Mouse (Mus musculus) Patski (cell line): ENCODE results near the gene Plppr3. TPM values are rescaled to one million over a fixed set of nuclear protein-coding genes. Genes with fewer than 3 reads are reported as not detected.

ENCODE experiments used
- ATAC-seq: fragments of 100-300 bp; one replicate; pipeline ENCODE4 v1.8.0; 2021
- CTCF ChIA-PET: fragments of 350-600 bp; sonication (Branson Sonifier 250); formaldehyde crosslinking; loops from one replicate; lab custom pipeline; 2022; ENCODE audit warnings: inconsistent platforms; lab: Charles Lee
- POLR2A ChIA-PET: fragments of 350-600 bp; sonication (Branson Sonifier 250); formaldehyde crosslinking; loops from one replicate; lab custom pipeline; 2022; ENCODE audit warnings: antibody characterized with exemption, inconsistent platforms; lab: Charles Lee
- DNase-seq: peaks from one replicate; pipeline ENCODE4 v3.0.0-alpha.2; 2011; ENCODE audit warnings: low read depth, low spot score
- H3K27me3 ChIP-seq: fragments of 371-371 bp; one replicate; pipeline ENCODE4 v1.5.1; 2021
- CTCF ChIP-seq: fragments of 100-300 bp; IDR thresholded peaks from one replicate; pipeline ENCODE4 v1.5.1; 2021
- in situ Hi-C: fragments of 300-500 bp; cut with MboI; formaldehyde crosslinking; loops from 3 replicates; pipeline ENCODE4 v1.11.1; 2018; ENCODE audit warnings: low pct_unique_long_range_greater_than_20kb, mixed read lengths
- polyA plus RNA-seq: library from polyadenylated mRNA; unstranded; gene quantifications from one replicate; pipeline ENCODE4 v1.2.3, GENCODE M21; 2021

Gene Plppr3
- polyA plus RNA-seq, 1 experiment from 2014 or later, result 34.6 TPM

DNA sequence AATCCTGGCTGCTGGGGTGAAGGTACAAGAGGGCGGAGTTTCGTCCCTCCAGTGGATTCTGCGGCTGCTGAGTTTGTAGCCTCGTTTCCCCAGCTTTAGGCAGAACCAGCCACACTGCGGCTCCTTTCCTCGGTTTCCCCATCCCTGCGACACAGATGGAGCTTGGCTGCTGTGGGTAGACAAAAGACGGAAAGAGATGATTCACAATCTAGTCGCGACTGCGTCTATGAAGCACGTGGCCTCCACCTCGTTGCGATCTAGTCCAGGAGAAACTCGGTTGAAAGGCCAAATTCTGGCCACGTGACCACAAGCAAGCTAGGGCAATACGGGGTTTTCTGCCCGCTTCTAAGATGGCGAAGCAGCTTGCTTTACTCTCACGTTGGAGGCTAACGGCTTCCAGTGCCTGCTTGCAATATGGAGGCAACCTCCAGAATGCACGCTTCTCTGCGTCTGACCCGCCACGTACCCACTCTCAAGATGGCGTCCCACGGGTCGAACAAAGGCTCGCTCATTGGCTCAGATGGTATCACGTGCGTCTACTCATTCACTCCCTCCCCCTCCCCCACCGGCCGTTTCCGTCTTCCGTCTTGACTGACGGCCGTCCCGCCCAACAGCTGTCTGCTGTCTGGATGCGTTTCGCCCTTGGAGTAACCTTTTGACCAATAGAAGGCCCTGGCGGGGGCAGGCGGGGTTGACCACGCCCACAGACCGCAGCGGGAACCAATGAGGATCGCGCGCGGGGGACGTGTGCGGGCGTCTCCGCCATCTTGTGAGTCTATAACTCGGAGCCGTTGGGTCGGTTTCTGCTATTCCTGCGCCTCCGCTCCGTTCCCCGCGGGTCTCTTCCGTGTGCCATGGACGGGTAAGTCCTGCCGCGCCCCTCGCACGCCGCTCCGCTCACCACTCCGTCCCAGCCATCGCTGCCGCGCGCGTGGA lies 20.3 kb downstream of the Plppr3 start, which contains the start of gene Ptbp1:
TSS of gene Ptbp1 (plus strand) at position 568 of the 936 bp plus-strand sequence.
- ATAC-seq (peak; percentile 72), DNase-seq (peak; percentile 99)
- POLR2A ChIA-PET, result interaction anchor here (0.6 to 1.8 kb wide), 3 partner anchors 13 to 60 kb away, joined by 3 to 10 read pairs (median 8); no protein-coding TSS in a partner anchor
- TF ChIP-seq CTCF, result no peak
- in situ Hi-C loops, result no loop called here
- CTCF ChIA-PET, result interaction anchor here (0.9 to 1.4 kb wide), 3 partner anchors 13 to 19 kb away, joined by 3 to 4 read pairs (median 3); no protein-coding TSS in a partner anchor
- no peaks in the 10 kb centered on the region for H3K27me3 ChIP-seq

DNA sequence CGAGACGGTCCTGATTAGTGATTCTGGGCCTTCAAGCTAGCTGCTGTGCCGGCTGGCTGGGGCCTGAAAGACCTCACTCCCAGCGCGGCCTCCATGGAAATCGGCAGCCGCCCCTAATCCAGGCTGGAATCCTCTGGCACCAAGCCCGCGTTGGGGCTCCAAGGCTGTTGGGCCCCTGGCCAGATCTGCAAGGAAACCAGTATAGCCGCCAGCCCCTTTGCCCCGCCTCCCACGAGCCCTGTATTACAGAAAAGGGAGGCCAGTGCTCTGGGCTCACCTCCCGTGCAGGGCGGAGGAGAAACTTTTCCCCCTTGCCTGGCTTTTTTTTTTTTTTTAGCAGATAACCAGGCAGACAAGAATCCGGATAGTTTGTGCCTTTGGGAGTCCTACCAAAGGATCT lies 21.0 kb downstream of the Plppr3 start:
- in situ Hi-C loops, result no loop called here
- ATAC-seq (peak; percentile 3), DNase-seq (peak; percentile 64)
- CTCF ChIA-PET, result interaction anchor here (0.9 to 1.4 kb wide), 3 partner anchors 12 to 18 kb away, joined by 3 to 4 read pairs (median 3); no protein-coding TSS in a partner anchor
- no peak for TF ChIP-seq CTCF
- H3K27me3 ChIP-seq, result no peaks in the 10 kb centered on the region
- POLR2A ChIA-PET, result interaction anchor here (0.8 to 1.8 kb wide), 3 partner anchors 12 to 61 kb away, joined by 3 to 10 read pairs (median 8); no protein-coding TSS in a partner anchor

DNA sequence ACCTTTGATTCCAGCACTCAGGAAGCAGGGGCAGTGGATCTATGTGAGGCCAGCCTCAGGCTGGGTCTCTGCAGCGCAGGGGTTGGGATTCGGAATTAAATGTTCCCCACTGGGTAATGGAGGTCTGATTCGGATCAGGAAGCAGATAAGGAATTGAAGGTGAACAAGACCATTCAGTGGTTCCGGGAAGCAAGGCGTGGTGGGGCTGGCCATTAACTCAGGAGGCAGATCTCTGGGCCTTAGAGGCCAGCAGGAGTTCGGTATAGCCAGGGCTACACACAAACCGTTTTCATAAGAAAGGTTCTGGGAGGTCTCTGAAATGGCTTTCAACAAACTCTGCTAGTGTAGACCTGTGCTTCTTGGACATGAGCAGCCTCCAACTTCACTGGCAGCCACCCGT lies 21.6 kb downstream of the Plppr3 start:
- no peak for ATAC-seq
- DNase-seq, result no peak
- CTCF ChIA-PET, result interaction anchor here (1.4 kb wide), 1 partner anchor 17 kb away, joined by 3 read pairs; no protein-coding TSS in a partner anchor
- in situ Hi-C loops, result no loop called here
- no peak for TF ChIP-seq CTCF
- no peaks in the 10 kb centered on the region for H3K27me3 ChIP-seq
- POLR2A ChIA-PET, result interaction anchor here (0.8 to 1.8 kb wide), 2 partner anchors 12 to 20 kb away, joined by 3 to 10 read pairs; no protein-coding TSS in a partner anchor

DNA sequence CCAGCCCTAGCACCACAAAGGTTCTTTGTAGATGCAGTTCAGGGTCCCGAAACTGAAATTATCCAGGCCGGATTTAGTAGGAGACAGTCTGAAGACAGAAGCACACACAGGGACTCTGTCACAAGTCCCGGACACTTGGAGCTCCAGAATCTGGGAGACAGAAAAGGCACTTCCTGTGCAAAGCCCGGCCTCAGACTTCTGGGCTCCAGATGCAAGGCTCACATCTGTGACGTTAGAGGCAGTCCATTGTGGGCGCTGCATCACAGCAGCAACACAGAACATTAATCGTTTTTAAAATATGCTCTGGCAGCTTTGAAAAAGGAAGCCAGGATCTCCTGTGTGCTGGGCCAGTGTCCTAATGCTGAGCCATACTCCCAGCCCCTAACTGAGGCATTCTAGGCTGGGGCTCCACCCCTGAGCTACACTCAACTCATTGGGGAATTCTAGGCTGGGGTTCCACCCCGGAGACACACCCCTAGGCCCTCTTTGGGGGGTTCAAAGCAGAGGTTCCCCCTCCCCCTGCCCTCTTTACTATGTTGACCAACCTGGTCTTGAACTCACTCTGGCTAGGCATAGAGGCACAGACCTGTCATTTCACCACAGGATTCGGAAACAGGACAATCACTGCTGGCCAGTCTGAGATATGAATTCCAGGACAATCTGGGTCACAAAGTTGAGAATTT lies 22.2 kb downstream of the Plppr3 start:
- in situ Hi-C loops, result no loop called here

DNA sequence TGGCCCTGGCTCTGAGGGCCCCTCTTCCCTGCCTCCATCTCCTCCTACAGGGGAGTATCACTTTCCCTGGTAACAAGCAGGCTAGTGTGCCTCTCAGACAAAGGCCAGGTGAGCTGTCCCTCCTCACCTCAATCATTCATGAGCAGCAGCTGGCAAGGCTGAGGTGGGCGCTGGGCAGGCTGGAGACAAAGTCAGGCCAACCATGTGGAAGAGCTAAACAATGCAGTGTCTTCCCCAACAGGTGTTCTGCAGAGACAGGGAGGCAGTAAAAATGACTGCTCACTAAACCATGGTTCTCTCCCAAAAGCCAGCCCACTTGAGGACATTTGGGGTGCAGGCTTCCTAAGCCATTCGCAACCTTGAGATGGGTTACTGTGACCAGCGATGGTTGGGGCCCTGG lies 22.8 kb downstream of the Plppr3 start:
- in situ Hi-C loops, result no loop called here
- TF ChIP-seq CTCF, result no peak
- CTCF ChIA-PET, result interaction anchor here (0.8 kb wide), 1 partner anchor 17 kb away, joined by 3 read pairs; no protein-coding TSS in a partner anchor
- POLR2A ChIA-PET, result no interaction called here
- ATAC-seq (no peak), DNase-seq (no peak)
- H3K27me3 ChIP-seq, result no peaks in the 10 kb centered on the region

More for the DNA sequence above, 22.2 kb downstream of the Plppr3 start:
- POLR2A ChIA-PET, result interaction anchor here (0.8 kb wide), 1 partner anchor 21 kb away, joined by 3 read pairs; no protein-coding TSS in a partner anchor
- no peak for TF ChIP-seq CTCF
- DNase-seq, result no peak
- no peak for ATAC-seq
- no peaks in the 10 kb centered on the region for H3K27me3 ChIP-seq
- CTCF ChIA-PET, result interaction anchor here (0.8 kb wide), 1 partner anchor 17 kb away, joined by 3 read pairs; no protein-coding TSS in a partner anchor

DNA sequence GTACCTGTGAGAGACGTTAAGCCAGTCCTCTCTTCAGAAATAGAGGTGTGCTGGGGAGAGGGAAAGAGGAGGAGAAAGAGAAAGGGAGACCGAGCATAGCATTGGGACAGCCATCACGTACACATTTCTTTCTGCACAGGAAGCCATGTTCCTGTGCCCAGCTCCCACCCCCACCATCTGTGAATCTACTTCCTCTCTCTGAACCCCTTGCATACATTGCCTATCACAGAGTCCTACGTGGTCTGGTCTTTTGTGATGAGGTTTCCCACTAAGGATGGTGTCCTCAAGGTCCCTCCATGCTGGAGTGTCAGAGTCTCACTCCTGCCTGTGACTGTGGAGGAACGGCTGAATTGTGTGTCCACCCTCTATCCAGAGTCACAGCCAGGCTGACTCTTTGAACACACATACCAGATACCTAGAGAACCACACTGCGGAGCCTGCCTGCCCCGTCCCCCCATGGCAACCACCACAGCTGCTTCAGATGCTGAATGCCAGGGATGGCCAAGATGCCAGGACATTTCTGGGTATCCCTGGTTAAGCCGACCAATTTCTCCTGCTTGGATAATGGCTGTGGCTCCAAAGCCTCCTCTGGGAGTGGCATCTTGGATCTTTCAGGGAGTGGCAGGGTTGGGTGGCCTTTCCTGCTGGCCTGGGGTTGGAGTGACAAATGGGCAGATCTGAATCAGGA lies 24.3 kb downstream of the Plppr3 start:
- H3K27me3 ChIP-seq, result no peaks in the 10 kb centered on the region
- DNase-seq (no peak), ATAC-seq (no peak)
- no peak for TF ChIP-seq CTCF
- ChIA-PET POLR2A (no interaction called here), CTCF (interaction anchor here (1.0 kb wide), 1 partner anchor 15 kb away, joined by 3 read pairs; no protein-coding TSS in a partner anchor)
- in situ Hi-C loops, result no loop called here

DNA sequence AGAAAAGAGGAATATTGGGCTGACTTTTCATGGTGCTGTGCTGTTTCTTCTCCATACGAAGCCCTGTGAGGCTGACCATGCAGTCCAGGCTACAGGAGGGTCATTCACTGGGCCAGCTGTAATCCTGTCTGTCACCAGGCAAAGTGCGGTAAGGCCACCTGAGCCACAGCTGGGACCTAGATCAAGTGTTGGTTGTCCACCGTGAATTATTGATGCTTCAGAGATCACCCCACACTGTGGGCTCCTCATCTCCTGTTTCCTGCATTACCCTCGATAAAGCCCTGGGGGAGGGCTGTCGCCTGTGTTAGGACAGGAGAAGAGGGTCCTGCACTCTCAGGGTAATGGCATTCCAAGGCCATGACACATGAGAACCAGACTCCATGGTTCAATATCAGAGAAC lies 27.9 kb downstream of the Plppr3 start:
- TF ChIP-seq CTCF, result no peak
- DNase-seq (no peak), ATAC-seq (no peak)
- ChIA-PET POLR2A (no interaction called here), CTCF (interaction anchor here (1.0 kb wide), 1 partner anchor 44 kb away, joined by 3 read pairs; no protein-coding TSS in a partner anchor)
- in situ Hi-C loops, result no loop called here
- H3K27me3 ChIP-seq, result no peaks in the 10 kb centered on the region

DNA sequence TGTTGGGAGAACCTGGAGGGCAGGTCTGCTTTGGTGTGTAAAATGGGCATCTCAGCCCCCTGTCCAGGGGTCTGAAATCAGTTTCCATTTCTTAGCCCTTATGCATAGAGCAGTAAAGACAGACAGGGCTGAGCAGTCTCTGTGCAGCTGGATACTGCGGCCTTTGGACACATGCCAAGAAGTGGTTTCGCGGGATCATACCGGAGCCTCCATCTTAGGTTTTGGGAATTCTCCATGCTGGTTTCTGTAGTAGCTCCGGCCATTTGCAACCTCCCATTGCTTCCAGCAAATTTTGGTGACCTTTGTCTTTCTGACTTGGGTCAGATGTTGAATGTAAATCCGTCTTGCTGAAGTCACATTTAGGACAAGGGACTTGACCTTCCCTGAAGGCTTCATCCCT lies 31.0 kb downstream of the Plppr3 start:
- no peak for TF ChIP-seq CTCF
- no peak for ATAC-seq
- no peak for DNase-seq
- ChIA-PET CTCF (no interaction called here), POLR2A (no interaction called here)
- in situ Hi-C loops, result no loop called here
- H3K27me3 ChIP-seq, result no peaks in the 10 kb centered on the region

DNA sequence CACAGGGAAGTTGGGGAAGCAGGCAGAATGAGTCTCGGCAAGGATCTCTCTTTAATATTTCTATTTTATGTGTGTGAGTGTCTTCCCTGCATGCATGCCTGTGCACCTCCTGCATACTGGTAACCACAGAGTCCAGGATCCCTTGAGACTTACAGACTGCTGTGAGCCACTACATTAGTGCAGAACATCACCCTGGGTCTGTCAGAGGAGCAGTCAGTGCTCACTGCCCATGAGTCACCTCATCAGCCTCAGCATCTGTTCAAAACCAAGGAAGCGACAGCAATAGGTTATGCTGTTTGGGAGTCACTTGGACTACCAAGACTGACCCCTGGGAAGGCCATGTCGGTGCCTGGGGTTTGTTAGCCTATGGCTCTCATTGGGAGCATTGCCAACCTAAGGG lies 32.1 kb downstream of the Plppr3 start:
- ChIA-PET CTCF (no interaction called here), POLR2A (no interaction called here)
- ATAC-seq (no peak), DNase-seq (no peak)
- in situ Hi-C loops, result no loop called here
- TF ChIP-seq CTCF, result no peak
- H3K27me3 ChIP-seq, result no peaks in the 10 kb centered on the region
